Mouse (Mus musculus): ENCODE results near the gene Psmg4. TPM values are rescaled to one million over a fixed set of nuclear protein-coding genes. Genes with fewer than 3 reads are reported as not detected.

Psmg4 gene
- polyA plus RNA-seq, 1 experiment from 2014 or later, result 79.0 TPM

DNA sequence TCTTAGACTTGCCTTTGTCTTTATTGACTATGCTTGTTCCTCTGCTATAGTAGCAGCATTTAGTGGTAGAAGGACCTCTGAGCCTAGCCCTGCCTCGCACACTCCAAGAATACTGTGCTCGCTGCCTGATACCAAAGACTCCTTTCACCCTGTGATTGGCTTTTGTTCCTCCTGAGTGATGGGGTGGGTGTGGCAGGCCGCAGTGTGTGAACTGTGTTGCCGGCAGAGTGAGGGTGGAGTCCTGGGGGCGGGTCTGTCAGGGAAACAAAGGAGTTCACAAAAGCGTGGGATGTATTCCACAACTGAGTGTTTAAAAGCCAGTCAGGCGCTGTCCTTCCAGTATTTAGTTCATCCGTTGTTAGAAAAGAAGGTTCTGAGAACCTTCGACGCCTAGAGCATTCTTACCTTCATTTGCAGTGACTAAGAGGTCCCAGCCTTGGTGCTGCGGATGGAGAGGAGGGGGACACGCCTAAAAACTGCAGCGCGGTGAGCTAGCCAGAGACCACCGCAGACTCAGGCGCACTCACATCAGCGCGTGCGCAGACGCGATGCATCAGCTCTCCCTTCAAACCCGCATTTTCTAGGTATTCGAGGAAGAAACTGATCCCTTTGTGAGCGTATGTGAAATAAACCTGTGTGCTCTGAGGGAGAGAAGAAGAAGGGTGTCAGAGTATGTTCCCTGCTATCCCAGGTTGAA lies 31.6 kb upstream of the Psmg4 start:
- Histone ChIP-seq H3K9me3 (replicated peaks) (no peaks in the 10 kb centered on the region), H3K4me3 (replicated peaks) (peak overlapping the region; percentile 71), H3K9ac (peak overlapping the region; percentile 60), H3K27me3 (peaks cover 32% of the 10 kb centered on the region), H3K27ac (peak overlapping the region; percentile 88), H3K4me2 (peak overlapping the region; percentile 88), H3K36me3 (no peaks in the 10 kb centered on the region), H3K4me1 (peaks cover 50% of the 10 kb centered on the region)
- peak; percentile 50 for ATAC-seq (replicated peaks; ENCODE audit: low FRiP score)
- WGBS, result under 1% methylated on average over 24 of the region's 24 CpGs

DNA sequence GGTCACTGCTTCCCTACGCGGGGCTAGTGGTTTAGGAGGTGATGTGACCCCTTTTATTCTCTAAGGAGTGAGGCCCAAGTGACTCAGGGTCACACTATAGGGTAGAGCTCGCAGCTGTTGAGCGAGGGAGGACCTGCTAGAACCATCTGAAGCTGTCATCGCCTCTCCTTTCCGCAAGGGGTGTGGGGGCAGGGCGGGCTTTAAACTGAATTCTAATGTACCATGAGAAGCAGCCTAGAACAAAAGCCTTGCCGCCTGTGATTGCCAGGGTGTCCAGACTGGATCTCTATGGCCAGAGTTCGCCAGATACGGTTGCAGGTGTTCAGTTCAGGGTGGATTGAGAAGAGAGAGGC lies 31.1 kb upstream of the Psmg4 start:
- WGBS, result 4% methylated on average over 10 of the region's 10 CpGs
- H3K9me3 ChIP-seq (replicated peaks), result no peaks in the 10 kb centered on the region
- no peak for ATAC-seq (replicated peaks; ENCODE audit: low FRiP score)
- H3K27me3 ChIP-seq, result peaks cover 32% of the 10 kb centered on the region
- peak overlapping the region; percentile 71 for H3K4me3 ChIP-seq (replicated peaks)
- no peaks in the 10 kb centered on the region for H3K36me3 ChIP-seq
- peaks cover 46% of the 10 kb centered on the region for H3K4me1 ChIP-seq
- peak overlapping the region; percentile 88 for H3K4me2 ChIP-seq
- H3K9ac ChIP-seq, result peak overlapping the region; percentile 60; the same call in 1 of the 2 replicates
- peak overlapping the region; percentile 88 for H3K27ac ChIP-seq

DNA sequence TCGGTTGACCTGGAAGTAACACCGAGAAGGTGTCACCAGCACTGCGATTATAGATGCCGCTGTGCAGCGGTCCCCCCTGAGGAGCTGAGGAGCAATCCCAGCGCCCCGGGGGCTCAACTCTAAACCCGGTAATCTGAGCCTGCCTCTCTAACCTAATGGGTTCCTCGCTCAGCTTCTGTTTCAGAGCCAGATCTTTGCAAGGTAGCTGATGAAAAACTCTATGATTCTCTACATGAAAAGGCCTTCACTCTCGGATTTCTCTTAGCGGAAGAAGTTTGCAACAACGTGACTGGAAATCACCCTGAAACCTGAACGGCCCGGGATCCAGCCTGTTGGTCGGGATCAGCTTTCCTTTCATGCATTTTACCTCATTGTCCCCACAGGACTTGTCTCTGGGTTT lies 30.5 kb upstream of the Psmg4 start:
- Histone ChIP-seq H3K9ac (0 out of 2 replicates have a peak overlapping the region, but pooled peaks have one; percentile 1), H3K4me3 (replicated peaks) (peak overlapping the region; percentile 71), H3K27ac (peak overlapping the region; percentile 88; the same call in 1 of the 2 replicates), H3K36me3 (no peaks in the 10 kb centered on the region), H3K9me3 (replicated peaks) (no peaks in the 10 kb centered on the region), H3K27me3 (peaks cover 32% of the 10 kb centered on the region), H3K4me2 (peak overlapping the region; percentile 88), H3K4me1 (peaks cover 46% of the 10 kb centered on the region)
- no peak for ATAC-seq (replicated peaks; ENCODE audit: low FRiP score)
- 2% methylated on average over 15 of the region's 15 CpGs for WGBS

- Histone ChIP-seq H3K4me3 (replicated peaks) (peak overlapping the region; percentile 71; the same call in 1 of the 2 replicates), H3K4me1 (peaks cover 46% of the 10 kb centered on the region), H3K27me3 (peaks cover 32% of the 10 kb centered on the region), H3K27ac (no peak overlapping the region), H3K9ac (no peak overlapping the region), H3K9me3 (replicated peaks) (no peaks in the 10 kb centered on the region), H3K36me3 (no peaks in the 10 kb centered on the region), H3K4me2 (peak overlapping the region; percentile 88)
- 21% methylated on average over 6 of the region's 6 CpGs for WGBS
- ATAC-seq (replicated peaks; ENCODE audit: low FRiP score), result no peak
Measured at GRCm38 (mm10) chr13:34132875-34133274, 29.9 kb upstream of the Psmg4 start.

- WGBS, result 12% methylated on average over 15 of the region's 15 CpGs
- Histone ChIP-seq H3K4me2 (peak overlapping the region; percentile 52), H3K27ac (no peak overlapping the region), H3K9me3 (replicated peaks) (no peaks in the 10 kb centered on the region), H3K9ac (no peak overlapping the region; the same call in 1 of the 2 replicates), H3K4me3 (replicated peaks) (peak overlapping the region; percentile 23), H3K4me1 (peaks cover 46% of the 10 kb centered on the region), H3K36me3 (no peaks in the 10 kb centered on the region), H3K27me3 (peaks cover 32% of the 10 kb centered on the region)
- no peak for ATAC-seq (replicated peaks; ENCODE audit: low FRiP score)
Measured at GRCm38 (mm10) chr13:34133326-34134071, 29.3 kb upstream of the Psmg4 start.

DNA sequence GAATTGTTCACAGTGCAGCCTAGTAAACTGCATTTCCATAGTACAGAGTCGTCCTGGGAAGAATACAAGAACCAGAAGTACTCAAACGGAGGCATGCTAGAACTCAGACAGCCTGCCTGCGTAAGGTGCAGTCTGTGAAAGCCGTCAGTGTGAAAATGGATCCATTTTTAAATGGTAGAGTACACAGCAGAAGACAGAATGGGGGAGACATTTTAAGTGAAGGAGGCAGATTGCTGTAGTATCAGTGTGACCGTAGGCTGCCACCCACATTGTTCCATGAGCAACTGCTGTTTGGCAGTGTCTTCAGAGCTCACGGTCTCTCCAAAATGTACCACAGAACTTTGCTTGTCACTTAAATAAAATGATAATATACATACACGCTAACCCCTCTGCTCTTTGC lies 28.5 kb upstream of the Psmg4 start:
- no peak for ATAC-seq (replicated peaks; ENCODE audit: low FRiP score)
- Histone ChIP-seq H3K9me3 (replicated peaks) (no peaks in the 10 kb centered on the region), H3K9ac (no peak overlapping the region), H3K4me3 (replicated peaks) (no peak overlapping the region), H3K4me2 (no peak overlapping the region), H3K36me3 (no peaks in the 10 kb centered on the region), H3K27me3 (peaks cover 32% of the 10 kb centered on the region), H3K4me1 (peaks cover 38% of the 10 kb centered on the region), H3K27ac (no peak overlapping the region)
- 74% methylated on average over 7 of the region's 7 CpGs for WGBS

GRCm38 (mm10) chr13:34136605-34137004 lies 26.2 kb upstream of the Psmg4 start:
- ATAC-seq (replicated peaks; ENCODE audit: low FRiP score), result no peak
- no peak overlapping the region for H3K9ac ChIP-seq
- no peaks in the 10 kb centered on the region for H3K36me3 ChIP-seq
- H3K4me1 ChIP-seq, result peaks cover 23% of the 10 kb centered on the region
- H3K27me3 ChIP-seq, result peaks cover 28% of the 10 kb centered on the region
- no peak overlapping the region for H3K4me3 ChIP-seq (replicated peaks)
- H3K9me3 ChIP-seq (replicated peaks), result no peaks in the 10 kb centered on the region
- 71% methylated on average over 7 of the region's 7 CpGs for WGBS
- H3K4me2 ChIP-seq, result no peak overlapping the region
- H3K27ac ChIP-seq, result no peak overlapping the region

DNA sequence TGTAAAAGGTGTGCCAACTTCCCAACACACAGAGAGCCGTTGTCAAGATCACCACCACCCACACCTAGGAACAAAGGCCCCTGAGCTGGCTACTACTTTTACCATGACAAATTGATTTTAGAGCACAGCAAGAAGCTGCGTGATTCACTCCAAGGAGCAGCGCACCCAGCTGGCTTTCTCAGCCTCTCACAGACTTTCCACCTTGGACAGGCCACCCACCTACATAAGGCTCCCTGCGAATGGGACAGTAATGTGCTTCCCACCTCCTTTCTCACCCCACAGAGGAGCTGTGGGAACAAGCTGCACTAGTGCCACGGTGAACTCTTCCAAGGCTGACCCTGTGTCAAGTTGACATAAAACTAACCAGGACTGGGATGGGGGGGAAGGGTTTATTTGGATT lies 19.4 kb upstream of the Psmg4 start:
- no peaks in the 10 kb centered on the region for H3K36me3 ChIP-seq
- WGBS, result 35% methylated on average over 5 of the region's 5 CpGs
- ATAC-seq (replicated peaks; ENCODE audit: low FRiP score), result no peak

DNA sequence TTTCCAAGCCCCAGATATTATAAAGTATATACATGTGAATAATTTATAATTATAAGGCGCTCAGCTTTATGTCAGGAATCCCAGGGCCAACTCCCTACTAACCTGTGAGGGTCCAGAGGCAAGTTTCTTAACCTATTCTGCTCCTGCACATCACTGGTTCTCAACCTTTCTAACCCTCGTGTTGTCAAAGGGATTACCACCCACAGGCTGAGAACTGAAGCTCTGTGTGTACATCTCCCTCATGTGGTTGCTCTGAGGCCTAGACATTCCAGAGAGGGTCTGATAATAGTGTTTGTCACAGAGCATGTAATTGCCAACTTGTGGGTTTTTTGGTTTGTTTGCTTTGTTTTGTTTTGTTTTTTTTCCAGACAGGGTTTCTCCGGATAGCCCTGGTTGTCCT lies 15.8 kb upstream of the Psmg4 start:
- WGBS, result 63% methylated on average over 3 of the region's 3 CpGs

More for the DNA sequence above, 19.4 kb upstream of the Psmg4 start:
- H3K27ac ChIP-seq, result no peak overlapping the region
- no peak overlapping the region for H3K4me2 ChIP-seq
- peaks cover 7% of the 10 kb centered on the region for H3K4me1 ChIP-seq
- no peak overlapping the region for H3K9ac ChIP-seq
- no peaks in the 10 kb centered on the region for H3K27me3 ChIP-seq
- H3K9me3 ChIP-seq (replicated peaks), result no peaks in the 10 kb centered on the region
- H3K4me3 ChIP-seq (replicated peaks), result no peak overlapping the region

GRCm38 (mm10) chr13:34148181-34148580 lies 14.6 kb upstream of the Psmg4 start:
- H3K4me2 ChIP-seq, result peak overlapping the region; percentile 80; the same call in 1 of the 2 replicates
- H3K36me3 ChIP-seq, result no peaks in the 10 kb centered on the region
- no peaks in the 10 kb centered on the region for H3K27me3 ChIP-seq
- no peaks in the 10 kb centered on the region for H3K9me3 ChIP-seq (replicated peaks)
- H3K4me1 ChIP-seq, result peaks cover 34% of the 10 kb centered on the region
- H3K27ac ChIP-seq, result no peak overlapping the region
- H3K9ac ChIP-seq, result no peak overlapping the region
- H3K4me3 ChIP-seq (replicated peaks), result no peak overlapping the region
- 74% methylated on average over 3 of the region's 3 CpGs for WGBS
- no peak for ATAC-seq (replicated peaks; ENCODE audit: low FRiP score)

More for the DNA sequence above, 15.8 kb upstream of the Psmg4 start:
- H3K27ac ChIP-seq, result no peak overlapping the region
- H3K4me2 ChIP-seq, result no peak overlapping the region
- peaks cover 30% of the 10 kb centered on the region for H3K4me1 ChIP-seq
- ATAC-seq (replicated peaks; ENCODE audit: low FRiP score), result no peak
- no peaks in the 10 kb centered on the region for H3K27me3 ChIP-seq
- no peaks in the 10 kb centered on the region for H3K36me3 ChIP-seq
- H3K4me3 ChIP-seq (replicated peaks), result no peak overlapping the region
- no peak overlapping the region for H3K9ac ChIP-seq
- no peaks in the 10 kb centered on the region for H3K9me3 ChIP-seq (replicated peaks)

DNA sequence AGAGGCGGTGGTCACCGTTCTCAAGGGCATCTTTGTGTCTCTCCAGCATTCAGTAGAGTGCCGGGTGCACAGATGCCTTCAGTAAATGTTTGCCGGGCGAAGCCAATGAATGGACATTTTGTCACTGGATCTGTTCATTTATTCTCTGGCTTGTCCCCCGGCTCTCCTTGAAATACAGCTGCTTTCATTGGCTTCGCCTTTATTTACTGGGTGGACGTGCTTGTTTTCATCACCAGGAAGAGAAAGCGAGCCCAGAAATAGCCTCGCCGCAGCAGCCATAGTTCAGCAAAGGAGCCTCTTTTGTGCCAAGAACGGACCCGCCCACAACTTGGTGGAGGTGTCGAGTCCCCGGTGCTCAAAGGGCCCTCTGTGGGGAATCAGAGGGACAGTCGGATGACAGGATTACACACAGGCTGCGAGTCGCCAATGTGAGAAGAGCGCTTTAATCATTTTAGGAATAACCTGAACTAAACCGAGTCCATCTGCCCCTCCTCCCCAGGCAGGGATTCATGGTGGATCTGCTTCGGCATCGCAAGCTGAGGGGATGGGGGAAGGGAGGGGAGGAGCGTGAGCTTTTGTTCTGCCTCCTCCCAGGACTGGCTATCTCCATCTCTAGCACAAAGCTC lies 13.9 kb upstream of the Psmg4 start:
- no peaks in the 10 kb centered on the region for H3K36me3 ChIP-seq
- no peaks in the 10 kb centered on the region for H3K9me3 ChIP-seq (replicated peaks)
- ATAC-seq (replicated peaks; ENCODE audit: low FRiP score), result peak; percentile 78
- H3K4me1 ChIP-seq, result peaks cover 40% of the 10 kb centered on the region
- peak overlapping the region; percentile 80 for H3K4me2 ChIP-seq
- H3K9ac ChIP-seq, result peak overlapping the region; percentile 50; the same call in 1 of the 2 replicates
- no peaks in the 10 kb centered on the region for H3K27me3 ChIP-seq
- peak overlapping the region; percentile 79 for H3K27ac ChIP-seq
- 5% methylated on average over 23 of the region's 23 CpGs for WGBS
- H3K4me3 ChIP-seq (replicated peaks), result peak overlapping the region; percentile 51
